Mouse (Mus musculus) midbrain, embryonic 16.5 days (tissue): Measurements from ENCODE around the gene Tsc1. TPM values are rescaled to one million over a fixed set of nuclear protein-coding genes. Genes with fewer than 3 reads are reported as not detected.
A peak's percentile ranks its signal among the peaks of the same experiment; 100 is the strongest.

Source experiments
- ATAC-seq: fragments of 200-750 bp; cut with Nextera tagmentation; 2 replicates; pipeline ENCODE4 v1.8.0; 2017; ENCODE audit warnings: moderate TSS enrichment
- H3K27ac ChIP-seq: fragments of 300-500 bp; sonication (generic); 2 replicates; pipeline ENCODE4 v1.5.1; 2014; ENCODE audit warnings: mild to moderate bottlenecking, low read length, mixed read lengths
- H3K27me3 ChIP-seq: fragments of 300-500 bp; sonication (generic); 2 replicates; pipeline ENCODE4 v1.6.1; 2014; ENCODE audit warnings: low read depth, low read length, mixed read lengths; ENCODE audit not compliant: control insufficient read depth, insufficient read depth
- H3K36me3 ChIP-seq: fragments of 300-500 bp; sonication (generic); 2 replicates; pipeline ENCODE4 v1.6.1; 2014; ENCODE audit warnings: mild to moderate bottlenecking, low read length, moderate library complexity, mixed read lengths; ENCODE audit not compliant: control insufficient read depth, insufficient read depth
- H3K4me1 ChIP-seq: fragments of 300-500 bp; sonication (generic); 2 replicates; pipeline ENCODE4 v1.6.1; 2014; ENCODE audit warnings: mild to moderate bottlenecking, low read length, mixed read lengths; ENCODE audit not compliant: control insufficient read depth, insufficient read depth
- H3K4me2 ChIP-seq: fragments of 300-500 bp; sonication (generic); 2 replicates; pipeline ENCODE4 v1.6.1; 2014; ENCODE audit warnings: mild to moderate bottlenecking, low read length, mixed read lengths
- H3K4me3 ChIP-seq: fragments of 300-500 bp; sonication (generic); 2 replicates; pipeline ENCODE4 v1.5.1; 2014; ENCODE audit warnings: low read depth, mild to moderate bottlenecking, low read length, moderate library complexity, mixed read lengths
- H3K9ac ChIP-seq: fragments of 300-500 bp; sonication (generic); 2 replicates; pipeline ENCODE4 v1.6.1; 2014; ENCODE audit warnings: low read depth, low read length, mixed read lengths
- H3K9me3 ChIP-seq: fragments of 300-500 bp; sonication (generic); replicated peaks from 2 replicates; pipeline ENCODE4 v1.6.1; 2014; ENCODE audit warnings: mild to moderate bottlenecking, low read length, mixed read lengths; ENCODE audit not compliant: control insufficient read depth, poor library complexity, severe bottlenecking
- WGBS: fragments of 180-500 bp; shearing (Covaris S2); extraction: QIAGEN DNeasy Blood & Tissue Kit; methylation state at CpG from one replicate; pipeline ENCODE4 v1.1.7; 2014; 5-methylcytosine and 5-hydroxymethylcytosine counted together
- polyA plus RNA-seq: library from polyadenylated mRNA; unstranded; fragments of >200 nt; fragmentation: Nextera tagmentation; extraction: Ambion mirVana; gene quantifications from 2 replicates; pipeline ENCODE4 v1.2.1, GENCODE M21; 2015

Tsc1 gene
- polyA plus RNA-seq, 1 experiment from 2014 or later, result 30.4 TPM

DNA sequence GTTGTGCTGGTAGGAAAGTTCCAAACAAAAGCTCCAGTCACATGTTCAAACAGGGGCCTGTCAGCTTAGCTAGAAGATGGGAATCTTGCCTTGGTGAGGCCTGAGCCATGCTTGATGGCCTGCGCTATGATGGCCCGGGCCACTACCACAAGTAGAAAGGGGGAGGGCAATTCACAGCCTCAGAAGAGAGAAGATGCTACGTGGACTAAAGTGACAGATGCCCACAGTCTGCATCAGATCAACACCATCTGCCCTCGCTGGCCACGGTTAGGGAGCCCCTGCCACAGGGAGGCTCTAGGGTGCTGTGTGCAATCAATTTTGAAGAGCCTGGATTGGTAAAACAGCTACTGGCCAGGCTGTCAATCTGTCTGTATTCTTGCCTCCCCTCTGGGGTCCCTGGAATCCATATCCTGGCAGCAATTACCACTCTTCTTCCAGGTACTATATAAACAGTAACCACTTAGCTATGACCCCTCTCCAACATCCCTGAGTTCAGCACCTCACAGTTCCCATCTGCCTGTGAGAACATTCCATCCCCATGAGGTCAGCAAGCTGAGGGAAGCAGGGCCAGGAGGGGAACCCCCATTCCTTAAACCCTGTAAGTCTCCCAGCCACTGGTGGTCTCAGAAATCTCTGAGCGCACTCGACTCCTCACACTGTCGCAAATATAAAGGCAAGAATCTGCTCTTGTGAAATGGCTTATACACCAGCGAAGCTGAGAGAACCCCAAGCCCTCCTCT lies 3.8 kb upstream of the Tsc1 start:
- no peaks in the 10 kb centered on the region for H3K9me3 ChIP-seq
- ATAC-seq, result no peak
- H3K4me1 ChIP-seq, result peaks cover 9% of the 10 kb centered on the region
- H3K36me3 ChIP-seq, result no peaks in the 10 kb centered on the region
- H3K9ac ChIP-seq, result no peak overlapping the region
- H3K27ac ChIP-seq, result no peak overlapping the region
- H3K4me3 ChIP-seq, result no peak overlapping the region
- no peak overlapping the region for H3K4me2 ChIP-seq
- no peaks in the 10 kb centered on the region for H3K27me3 ChIP-seq
- 85% methylated on average over 9 of the region's 9 CpGs for WGBS

DNA sequence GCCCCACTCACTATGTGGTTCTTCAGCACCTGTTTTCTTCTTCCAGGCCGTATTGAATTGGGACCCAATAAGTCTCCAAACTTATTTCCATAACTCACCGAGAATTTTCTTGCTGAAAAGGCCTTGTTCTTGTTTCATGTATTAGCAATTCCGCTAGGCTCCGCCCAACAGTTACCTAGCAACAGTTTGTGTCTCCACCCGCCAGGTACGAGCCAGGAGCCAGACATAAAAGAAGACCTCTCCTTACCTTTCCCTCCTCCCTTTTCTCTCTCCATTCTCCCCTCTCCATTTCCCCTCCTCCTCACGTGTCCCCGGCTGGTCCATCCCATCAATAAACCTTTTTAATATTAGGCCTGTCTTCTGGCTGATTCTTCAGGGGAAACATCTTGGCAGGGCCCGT lies 2.7 kb upstream of the Tsc1 start:
- H3K4me2 ChIP-seq, result peak overlapping the region; percentile 26; the same call in 1 of the 2 replicates
- no peak for ATAC-seq
- peaks cover 19% of the 10 kb centered on the region for H3K4me1 ChIP-seq
- no peak overlapping the region for H3K4me3 ChIP-seq
- peak overlapping the region; percentile 30; the same call in 1 of the 2 replicates for H3K9ac ChIP-seq
- H3K36me3 ChIP-seq, result no peaks in the 10 kb centered on the region
- 17% methylated on average over 9 of the region's 9 CpGs for WGBS
- H3K27ac ChIP-seq, result no peak overlapping the region
- no peaks in the 10 kb centered on the region for H3K9me3 ChIP-seq
- no peaks in the 10 kb centered on the region for H3K27me3 ChIP-seq

DNA sequence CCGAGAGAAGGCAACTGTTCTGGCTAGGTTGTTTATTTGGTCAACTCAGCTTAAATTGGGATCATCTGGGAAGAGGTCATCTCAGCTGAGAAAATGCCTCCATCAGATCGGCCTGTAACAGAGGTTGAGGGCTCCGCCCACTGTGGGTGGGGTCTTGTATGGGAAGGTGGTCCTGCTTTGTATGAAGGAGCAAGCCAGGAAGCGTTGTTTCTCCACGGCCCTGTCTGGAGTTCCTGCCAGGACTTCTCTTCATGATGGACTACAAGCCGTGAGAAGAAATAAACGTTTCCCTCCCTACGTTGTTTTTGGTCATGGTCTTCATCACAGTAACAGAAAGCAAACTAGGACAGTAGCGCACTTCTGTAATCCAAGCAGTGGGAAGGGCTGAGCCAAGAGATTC lies 2.1 kb upstream of the Tsc1 start:
- Histone ChIP-seq H3K27me3 (no peaks in the 10 kb centered on the region), H3K36me3 (no peaks in the 10 kb centered on the region), H3K4me1 (peaks cover 21% of the 10 kb centered on the region), H3K4me3 (no peak overlapping the region), H3K27ac (no peak overlapping the region), H3K9me3 (no peaks in the 10 kb centered on the region), H3K9ac (peak overlapping the region; percentile 30; the same call in 1 of the 2 replicates), H3K4me2 (peak overlapping the region; percentile 26; the same call in 1 of the 2 replicates)
- WGBS, result 6% methylated on average over 9 of the region's 9 CpGs
- ATAC-seq, result no peak

DNA sequence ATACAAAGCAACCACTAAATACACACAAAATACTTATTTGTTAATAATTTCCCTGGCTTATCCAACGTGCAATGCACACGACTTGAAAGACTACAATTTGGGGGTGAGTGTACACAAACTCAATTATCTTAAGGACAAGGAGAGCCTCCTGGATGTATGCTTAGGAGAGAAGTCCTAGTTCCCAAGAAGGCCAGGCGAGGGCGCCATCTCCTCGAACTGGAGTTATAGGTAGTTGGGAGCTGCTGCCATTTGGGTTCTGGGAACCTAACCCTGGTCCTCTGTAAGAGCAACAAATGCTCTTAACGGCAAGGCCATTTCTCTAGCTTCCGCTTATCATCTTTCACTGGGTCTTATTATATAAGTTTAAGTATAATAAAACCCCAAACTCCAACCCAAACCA lies 1.2 kb upstream of the Tsc1 start:
- H3K9me3 ChIP-seq, result no peaks in the 10 kb centered on the region
- H3K9ac ChIP-seq, result no peak overlapping the region
- no peak overlapping the region for H3K4me2 ChIP-seq
- H3K27ac ChIP-seq, result no peak overlapping the region
- 57% methylated on average over 7 of the region's 7 CpGs for WGBS
- H3K36me3 ChIP-seq, result no peaks in the 10 kb centered on the region
- ATAC-seq, result no peak
- H3K4me1 ChIP-seq, result peaks cover 21% of the 10 kb centered on the region
- H3K4me3 ChIP-seq, result no peak overlapping the region
- no peaks in the 10 kb centered on the region for H3K27me3 ChIP-seq

DNA sequence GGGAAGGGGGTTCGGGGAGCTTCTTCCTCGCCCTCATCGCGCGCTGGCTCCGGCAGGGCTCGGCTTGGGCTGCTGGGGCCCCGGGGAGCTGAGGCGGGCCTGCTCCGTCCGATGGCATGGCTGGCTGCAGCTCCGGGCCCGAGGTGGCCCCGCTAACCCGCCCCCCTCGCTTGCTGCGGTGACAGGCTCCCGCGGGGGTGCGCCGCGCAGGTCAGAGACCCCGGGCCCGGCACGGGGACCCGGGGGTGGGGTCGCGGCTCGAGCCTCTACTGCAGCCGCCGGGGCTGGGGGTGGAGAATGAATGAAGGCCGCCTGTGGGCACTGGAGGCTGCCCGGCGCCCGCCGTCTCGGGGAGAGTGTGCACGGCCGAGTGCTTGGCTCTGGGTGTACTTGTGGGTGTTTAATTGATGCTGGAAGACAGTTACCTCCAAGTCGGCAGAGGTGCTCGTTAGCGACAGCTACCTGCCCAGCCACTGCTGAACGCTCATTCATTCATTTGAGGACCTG lies 460 bp downstream of the Tsc1 start:
- Histone ChIP-seq H3K36me3 (no peaks in the 10 kb centered on the region), H3K27me3 (no peaks in the 10 kb centered on the region), H3K9me3 (no peaks in the 10 kb centered on the region), H3K27ac (peak overlapping the region; percentile 94), H3K4me1 (peaks cover 21% of the 10 kb centered on the region), H3K4me3 (peak overlapping the region; percentile 99), H3K9ac (peak overlapping the region; percentile 98), H3K4me2 (peak overlapping the region; percentile 54)
- ATAC-seq, result peak; percentile 82
- WGBS, result under 1% methylated on average over 41 of the region's 43 CpGs

DNA sequence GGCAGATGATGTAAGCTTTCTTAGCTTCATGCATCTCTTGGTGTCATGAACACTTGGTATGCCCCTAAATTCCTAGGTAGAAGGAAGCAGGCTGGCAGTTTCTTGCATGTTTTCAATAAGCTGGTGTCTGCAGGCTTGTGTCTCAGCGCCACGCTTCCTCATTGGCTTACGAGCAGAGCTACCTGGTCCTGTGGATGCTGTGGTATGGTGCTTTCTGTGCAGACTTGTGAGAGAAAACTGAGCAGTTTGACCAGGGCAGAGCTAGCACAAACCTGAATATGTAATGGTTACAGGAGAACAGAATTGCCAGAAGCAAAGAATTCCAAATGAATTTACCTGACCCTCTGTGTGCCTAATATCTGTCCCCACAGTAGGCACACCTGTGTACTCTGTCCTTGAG lies 2.1 kb downstream of the Tsc1 start:
- Histone ChIP-seq H3K27ac (no peak overlapping the region), H3K4me2 (peak overlapping the region; percentile 54), H3K36me3 (no peaks in the 10 kb centered on the region), H3K9ac (no peak overlapping the region), H3K4me1 (peaks cover 20% of the 10 kb centered on the region), H3K4me3 (no peak overlapping the region), H3K9me3 (no peaks in the 10 kb centered on the region), H3K27me3 (no peaks in the 10 kb centered on the region)
- ATAC-seq, result no peak
- 82% methylated on average over 3 of the region's 3 CpGs for WGBS

DNA sequence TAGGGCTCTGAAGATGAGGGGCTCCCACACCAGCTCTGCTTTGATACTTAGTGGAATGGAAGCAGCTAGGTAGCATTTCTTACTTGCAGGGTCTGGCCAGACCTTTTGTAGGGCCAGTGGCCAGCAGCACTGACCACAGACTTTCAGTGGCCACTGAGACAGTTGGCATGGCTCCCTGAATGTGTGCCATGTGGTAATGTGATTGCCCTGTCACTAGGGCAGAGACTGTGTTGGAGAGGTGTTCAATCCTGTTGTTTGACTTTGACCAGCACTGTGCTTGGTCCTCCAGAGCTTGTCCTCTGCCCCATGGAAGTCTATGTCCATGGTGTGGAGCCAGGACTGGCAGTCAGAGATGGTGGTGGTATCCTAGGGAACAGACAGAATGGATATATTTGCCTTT lies 9.5 kb downstream of the Tsc1 start:
- no peaks in the 10 kb centered on the region for H3K9me3 ChIP-seq
- no peak overlapping the region for H3K27ac ChIP-seq
- no peak overlapping the region for H3K9ac ChIP-seq
- no peak for ATAC-seq
- no peaks in the 10 kb centered on the region for H3K4me1 ChIP-seq
- no peak overlapping the region for H3K4me3 ChIP-seq
- no peaks in the 10 kb centered on the region for H3K27me3 ChIP-seq
- H3K4me2 ChIP-seq, result no peak overlapping the region
- H3K36me3 ChIP-seq, result no peaks in the 10 kb centered on the region

DNA sequence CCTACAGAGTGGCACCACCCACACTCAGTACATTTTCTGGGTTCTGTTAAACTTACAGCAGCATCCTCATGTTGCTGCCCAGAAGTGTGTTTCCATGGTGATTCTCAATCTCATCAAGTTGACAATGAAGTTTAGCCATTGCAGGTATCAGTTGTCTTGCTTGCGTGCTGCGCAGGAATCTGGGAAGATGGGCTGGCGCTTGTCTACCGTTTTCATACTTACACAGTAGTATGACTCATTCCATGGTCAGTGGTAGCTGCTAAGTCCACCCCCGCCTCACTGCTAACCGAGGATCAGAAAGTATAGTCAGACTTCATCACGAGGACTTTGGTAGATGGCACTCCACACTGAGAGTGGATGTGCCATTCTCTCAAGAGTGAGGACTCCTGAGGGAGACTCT lies 12.3 kb downstream of the Tsc1 start:
- Histone ChIP-seq H3K9me3 (no peaks in the 10 kb centered on the region), H3K4me2 (no peak overlapping the region), H3K27me3 (no peaks in the 10 kb centered on the region), H3K4me1 (no peaks in the 10 kb centered on the region), H3K27ac (no peak overlapping the region), H3K4me3 (no peak overlapping the region), H3K36me3 (peaks cover 5% of the 10 kb centered on the region; the same call in 1 of the 2 replicates), H3K9ac (no peak overlapping the region)
- WGBS, result 97% methylated on average over 7 of the region's 7 CpGs
- no peak for ATAC-seq

DNA sequence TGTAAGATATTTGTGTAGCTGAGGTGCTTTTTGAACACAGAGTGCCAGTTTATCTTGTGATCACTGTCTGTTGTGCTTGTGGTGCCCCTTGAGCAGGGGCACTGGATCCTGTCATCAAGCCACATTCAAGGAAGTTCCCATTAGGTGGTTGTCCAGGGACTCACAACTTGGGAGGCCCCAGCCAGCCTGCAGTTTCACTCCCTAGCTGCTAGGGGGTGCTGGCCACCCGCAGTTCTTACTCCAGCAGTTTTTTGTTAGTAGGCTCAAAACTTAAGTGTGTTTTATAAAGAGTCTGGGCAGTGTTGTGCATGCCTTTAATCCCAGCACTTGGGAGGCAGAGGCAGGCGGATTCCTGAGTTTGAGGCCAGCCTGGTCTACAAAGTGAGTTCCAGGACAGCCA lies 13.3 kb downstream of the Tsc1 start:
- WGBS, result 51% methylated on average over 2 of the region's 2 CpGs
- Histone ChIP-seq H3K4me2 (no peak overlapping the region), H3K4me1 (no peaks in the 10 kb centered on the region), H3K9me3 (no peaks in the 10 kb centered on the region), H3K27ac (no peak overlapping the region), H3K27me3 (no peaks in the 10 kb centered on the region), H3K4me3 (no peak overlapping the region), H3K9ac (no peak overlapping the region), H3K36me3 (peaks cover 10% of the 10 kb centered on the region)
- ATAC-seq, result no peak
